Mouse (Mus musculus) lung, postnatal 36 days (tissue): ENCODE results near the gene 1700047I17Rik2.
"Not testable (repeated sequence)": the region's sequence is repeated elsewhere in the genome, so short reads cannot be mapped to it uniquely, and the experiment has no call there.

ENCODE experiments used
- DNase-seq: peaks from one replicate; pipeline ENCODE4 v3.0.0; 2022; ENCODE audit warnings: mixed read lengths

1700047I17Rik2 gene

GRCm38 (mm10) chr12:55199306-55199705 lies at the start of gene 1700047I17Rik2:
1700047I17Rik2 (plus strand) TSS chr12:55199592.
- DNase-seq = not testable (repeated sequence)

GRCm38 (mm10) chr12:55154559-55155448 lies 44.6 kb upstream of the 1700047I17Rik2 start, which contains the start of gene Srp54b:
Srp54b (plus strand) TSS chr12:55155104.
- not testable (repeated sequence) for DNase-seq

- DNase-seq = not testable (repeated sequence)
Measured at GRCm38 (mm10) chr12:55155449-55155783, 44.0 kb upstream of the 1700047I17Rik2 start.

- DNase-seq = not testable (repeated sequence)
Measured at GRCm38 (mm10) chr12:55167034-55167557, 32.3 kb upstream of the 1700047I17Rik2 start.

- not testable (repeated sequence) for DNase-seq
Measured at GRCm38 (mm10) chr12:55187686-55188085, 11.7 kb upstream of the 1700047I17Rik2 start.

GRCm38 (mm10) chr12:55189127-55189526 lies 10.3 kb upstream of the 1700047I17Rik2 start:
- not testable (repeated sequence) for DNase-seq

- DNase-seq = not testable (repeated sequence)
Measured at GRCm38 (mm10) chr12:55199799-55200198, 407 bp downstream of the 1700047I17Rik2 start.

- DNase-seq = not testable (repeated sequence)
Measured at GRCm38 (mm10) chr12:55212944-55213343, 13.6 kb downstream of the 1700047I17Rik2 start.

GRCm38 (mm10) chr12:55229626-55230519 lies 30.5 kb downstream of the 1700047I17Rik2 start, which contains the start of gene Srp54c:
Srp54c (plus strand) TSS chr12:55230168.
- DNase-seq = not testable (repeated sequence)

- not testable (repeated sequence) for DNase-seq
Measured at GRCm38 (mm10) chr12:55230520-55230861, 31.1 kb downstream of the 1700047I17Rik2 start.

GRCm38 (mm10) chr12:55242243-55242642 lies 42.9 kb downstream of the 1700047I17Rik2 start:
- DNase-seq = not testable (repeated sequence)

GRCm38 (mm10) chr12:55261950-55262349 lies 62.6 kb downstream of the 1700047I17Rik2 start:
- not testable (repeated sequence) for DNase-seq

GRCm38 (mm10) chr12:55263385-55263784 lies 64.0 kb downstream of the 1700047I17Rik2 start:
- not testable (repeated sequence) for DNase-seq
